Mouse (Mus musculus): ENCODE results near the gene Trappc1.

DNA sequence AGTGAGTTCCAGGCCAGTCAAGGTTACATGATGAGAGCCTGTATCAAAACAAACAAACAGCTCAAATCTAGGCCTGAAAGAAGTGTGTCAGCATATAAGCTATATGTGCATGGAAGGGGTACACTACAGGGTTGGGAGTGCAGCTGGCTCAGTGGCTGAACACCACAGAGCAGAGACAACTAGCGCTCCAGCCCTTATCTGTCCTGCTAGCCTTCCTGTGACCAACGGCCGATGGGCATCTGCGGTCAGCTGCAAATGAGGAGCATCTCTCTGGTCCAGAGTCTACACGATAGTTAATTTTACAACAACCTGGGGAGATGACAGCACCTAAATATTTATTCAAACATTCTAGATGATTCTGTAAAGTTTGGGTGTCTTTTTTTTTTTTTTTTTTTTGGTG lies 32.7 kb upstream of the Trappc1 start:
- no peak for TF ChIP-seq CTCF (IDR thresholded peaks at IDR 0.05; ENCODE audit: control insufficient read depth, insufficient read depth, insufficient read length)
- no peak for TF ChIP-seq MAX (IDR thresholded peaks at IDR 0.05)

Data from C2C12 (cell line).